Mouse (Mus musculus) thymus, postnatal 4 days (tissue): Measurements from ENCODE around the gene Zkscan6.
A peak's percentile ranks its signal among the peaks of the same experiment; 100 is the strongest.

ENCODE experiments used
- DNase-seq: peaks from one replicate; pipeline ENCODE4 v3.0.0; 2021

Zkscan6 gene

DNA sequence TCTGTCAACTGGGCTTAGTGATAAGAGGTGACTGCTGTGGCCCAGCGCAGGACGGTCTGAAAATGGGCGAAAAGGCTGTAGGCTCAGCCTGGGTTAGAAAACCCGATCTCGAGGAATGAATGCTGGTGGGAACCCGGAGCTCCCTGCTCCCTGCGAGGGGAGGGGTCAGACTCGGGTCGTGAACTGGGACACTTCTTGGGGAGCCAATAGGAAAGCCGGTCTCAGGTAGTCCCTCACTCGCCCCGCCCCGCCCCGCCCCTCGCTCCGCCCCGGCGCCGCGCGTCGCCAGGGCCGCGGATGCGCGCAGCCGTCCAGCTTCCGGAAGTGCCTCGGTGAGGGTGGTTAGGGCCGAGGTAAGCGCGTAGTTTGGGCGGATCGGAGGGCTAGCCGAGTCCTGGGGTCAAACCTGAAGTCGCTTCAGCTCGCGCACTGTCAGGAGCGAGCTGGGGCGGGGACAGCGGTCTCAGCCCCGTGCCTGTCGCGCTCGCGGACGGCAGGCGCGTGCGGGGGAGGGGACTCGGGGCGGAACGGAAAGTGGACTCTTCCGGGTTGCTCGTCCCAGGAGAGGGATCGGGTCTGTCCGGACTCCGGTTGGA lies at the start of gene Zkscan6:
Zkscan6 (plus strand) TSS at position 267 of the 596 bp plus-strand sequence.
- peak; percentile 87 for DNase-seq

DNA sequence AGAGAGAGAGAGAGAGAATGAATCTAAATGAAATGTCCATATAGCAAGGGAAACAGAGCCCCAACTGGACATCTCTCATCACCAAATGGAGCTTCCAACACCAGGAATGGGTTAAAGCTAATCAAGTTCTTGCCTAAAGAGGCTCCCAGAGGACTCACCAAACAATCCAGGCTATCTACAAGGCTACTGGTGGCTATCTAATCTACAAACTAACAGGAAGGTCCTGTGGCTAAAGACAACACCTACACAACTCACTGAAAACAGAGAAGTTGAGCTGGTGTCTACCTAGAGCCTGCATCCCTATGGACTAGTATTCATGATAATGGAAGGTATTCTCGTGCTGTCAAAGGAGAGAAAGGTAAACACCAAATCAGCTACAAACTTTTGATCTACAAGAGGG lies 47.6 kb upstream of the Zkscan6 start:
- no peak for DNase-seq

DNA sequence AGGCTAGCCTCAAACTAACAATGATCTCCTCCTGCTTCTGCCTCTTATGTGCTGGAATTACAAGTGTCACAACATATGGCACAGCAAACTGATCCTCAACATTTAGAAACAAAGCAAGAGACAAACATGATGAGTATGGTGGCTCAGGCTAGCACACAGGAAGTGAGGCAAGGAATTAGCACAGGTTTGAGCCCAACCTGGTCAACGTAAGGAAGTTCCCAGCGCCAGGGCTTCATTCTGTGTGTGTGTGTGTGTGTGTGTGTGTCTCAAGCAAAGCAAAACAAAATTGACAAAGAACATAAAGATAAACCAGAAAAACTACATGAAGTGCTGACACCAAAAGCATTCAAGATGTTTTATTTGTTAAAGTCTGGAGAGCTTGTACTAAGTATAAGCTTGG lies 46.1 kb upstream of the Zkscan6 start:
- DNase-seq, result no peak

GRCm38 (mm10) chr11:65768445-65768844 lies 38.5 kb upstream of the Zkscan6 start:
- DNase-seq, result no peak

- DNase-seq, result no peak
Measured at GRCm38 (mm10) chr11:65769990-65770389, 37.0 kb upstream of the Zkscan6 start.

- DNase-seq, result no peak
Measured at GRCm38 (mm10) chr11:65771546-65771945, 35.4 kb upstream of the Zkscan6 start.

- DNase-seq, result no peak
Measured at GRCm38 (mm10) chr11:65773535-65773934, 33.4 kb upstream of the Zkscan6 start.

GRCm38 (mm10) chr11:65773946-65774656 lies 32.9 kb upstream of the Zkscan6 start:
- DNase-seq, result no peak

DNA sequence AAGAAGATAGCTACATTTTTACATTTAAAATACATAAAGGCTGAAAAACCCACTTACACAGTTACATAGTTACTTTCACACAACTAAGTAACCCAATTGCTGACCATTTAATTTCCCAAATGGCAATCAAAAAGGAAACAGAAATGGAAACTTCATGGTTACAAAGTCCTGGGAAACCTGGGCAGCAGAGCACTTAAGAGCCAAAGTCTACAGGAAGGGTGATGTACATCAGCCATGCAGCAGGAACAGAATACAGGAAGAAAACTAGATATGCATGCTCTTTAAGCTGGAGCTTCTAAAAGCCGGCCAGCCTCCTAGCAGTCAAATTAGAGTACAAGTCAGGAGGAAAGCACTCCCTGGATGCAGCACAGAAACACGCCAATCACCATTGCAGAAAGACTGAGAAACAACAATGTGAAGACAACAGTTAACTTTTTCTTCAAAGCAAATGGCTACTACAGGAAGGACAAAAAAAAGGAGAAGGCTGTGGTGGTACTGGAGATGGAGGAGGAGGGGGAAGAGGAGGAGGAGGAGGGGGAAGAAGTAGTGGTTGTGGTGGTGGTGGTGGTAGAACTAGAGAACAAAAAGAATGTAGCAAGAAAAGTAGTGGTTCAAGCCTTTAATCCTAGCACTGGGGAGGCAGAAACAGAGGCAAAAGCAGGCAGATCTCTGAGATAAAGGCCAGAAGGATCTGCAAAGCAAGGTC lies 29.9 kb upstream of the Zkscan6 start:
- no peak for DNase-seq

- no peak for DNase-seq
Measured at GRCm38 (mm10) chr11:65777810-65778209, 29.2 kb upstream of the Zkscan6 start.

GRCm38 (mm10) chr11:65779066-65779465 lies 27.9 kb upstream of the Zkscan6 start:
- no peak for DNase-seq

DNA sequence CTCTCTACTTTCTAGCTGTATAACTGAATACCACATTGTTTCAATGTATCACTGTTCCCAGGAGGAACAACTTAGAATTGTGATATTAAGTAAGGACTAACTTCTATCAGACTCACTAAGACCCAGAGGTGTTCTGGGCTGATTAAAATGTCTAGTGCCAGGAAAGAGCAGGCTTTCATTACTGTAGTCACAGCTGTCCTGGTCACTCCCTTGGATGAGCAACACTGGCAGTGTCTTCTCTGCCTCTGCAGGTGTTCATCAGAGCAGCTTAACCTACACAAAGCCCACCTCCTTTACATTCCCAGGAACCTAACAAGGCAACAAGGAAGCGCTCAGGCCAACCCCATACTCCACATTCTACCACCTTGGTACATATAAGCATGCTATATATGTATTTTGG lies 27.4 kb upstream of the Zkscan6 start:
- no peak for DNase-seq

DNA sequence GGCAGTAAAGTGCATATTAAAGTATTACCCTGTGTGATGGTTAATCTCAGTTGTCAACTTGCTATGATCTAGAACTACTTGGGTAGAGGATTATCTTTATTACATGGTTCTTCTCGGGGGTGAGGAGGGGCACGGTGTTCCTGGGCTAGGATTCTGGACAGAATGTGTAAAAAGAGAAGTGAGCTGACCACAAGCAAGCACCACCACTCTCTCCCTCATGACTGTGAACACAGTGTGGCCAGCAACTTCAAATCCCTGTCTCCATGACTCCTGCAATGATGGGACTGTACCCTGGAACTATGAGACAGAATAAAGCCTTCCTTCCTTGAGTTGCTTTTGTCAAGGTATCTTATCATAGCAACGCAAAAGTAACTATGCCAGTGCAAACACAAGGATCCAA lies 25.4 kb upstream of the Zkscan6 start:
- DNase-seq, result no peak

DNA sequence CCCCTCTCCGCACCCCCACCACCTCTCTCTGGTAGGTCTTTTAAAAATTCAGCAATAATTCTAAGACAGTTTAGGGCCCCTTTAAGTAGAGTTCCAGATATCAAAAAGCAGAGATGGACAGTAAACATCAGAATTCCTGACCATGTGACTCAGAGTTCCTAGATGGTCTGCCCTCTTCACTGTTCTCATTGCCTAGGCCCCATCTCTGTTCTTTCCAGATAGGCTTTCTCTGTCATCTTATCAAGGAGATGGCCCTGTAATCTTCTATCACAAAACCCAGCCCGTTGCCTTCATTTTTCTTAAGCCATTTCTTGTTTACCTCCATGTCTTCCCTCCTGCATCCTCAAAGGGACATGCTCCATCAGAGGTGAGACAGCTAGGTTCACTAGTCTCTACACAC lies 20.8 kb upstream of the Zkscan6 start:
- DNase-seq, result no peak

DNA sequence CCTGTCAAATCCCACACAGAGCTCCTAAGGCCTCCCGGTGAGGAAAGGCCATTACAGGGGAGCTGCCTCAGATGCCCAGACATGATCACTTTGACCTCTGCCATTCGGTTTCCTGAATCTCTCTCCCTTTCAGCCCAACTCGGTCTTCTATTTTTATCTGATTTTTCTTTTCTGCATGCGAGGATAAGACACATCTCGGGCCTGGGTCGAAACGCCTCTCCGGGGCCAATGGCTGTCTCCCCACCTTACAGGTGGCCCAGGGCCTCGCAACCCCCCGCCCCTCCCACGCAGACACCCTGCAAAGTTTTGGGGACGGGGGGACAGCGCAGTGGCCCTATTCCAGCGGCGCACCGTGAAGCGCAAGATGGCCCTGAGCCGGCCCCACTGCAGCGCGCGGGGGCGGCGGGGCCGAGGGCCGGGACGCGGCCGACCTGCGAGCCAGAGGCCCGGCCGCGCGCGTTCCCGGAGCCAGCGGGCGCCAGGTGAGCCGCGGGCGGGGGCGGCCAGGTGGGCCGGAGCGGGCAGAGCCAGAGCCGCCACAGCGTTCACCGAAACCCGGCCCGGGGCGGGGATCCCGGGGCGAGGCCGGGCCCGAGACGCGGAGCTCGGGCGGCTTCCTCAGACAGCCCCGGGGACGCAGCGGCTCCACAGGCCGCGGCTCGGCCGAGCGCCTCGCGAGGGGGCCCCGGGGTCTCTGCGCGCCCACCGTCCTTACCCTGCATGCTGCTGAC lies 19.4 kb upstream of the Zkscan6 start:
- no peak for DNase-seq

DNA sequence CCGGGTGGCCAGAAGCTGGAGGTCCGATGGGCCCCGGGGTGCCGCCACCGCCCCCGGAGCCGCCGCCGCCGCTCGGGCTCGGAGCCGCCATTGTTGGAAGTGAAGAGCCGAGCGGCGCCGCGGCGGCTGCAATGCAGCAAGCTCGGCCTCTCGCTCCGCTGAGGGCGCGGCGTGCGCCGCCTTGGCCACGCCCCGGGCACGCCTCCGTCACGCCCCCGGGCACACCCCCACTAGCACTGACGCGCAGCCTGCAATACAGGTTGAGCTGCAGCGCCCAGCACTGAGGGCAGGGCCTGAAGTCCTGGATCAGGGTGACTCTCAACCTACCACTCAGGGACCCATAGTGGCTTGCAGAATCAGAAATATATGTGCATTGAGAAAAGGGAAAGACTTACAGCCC lies 18.8 kb upstream of the Zkscan6 start, which contains the start of gene Map2k4:
Map2k4 (minus strand) TSS at position 144 of the 400 bp plus-strand sequence.
- DNase-seq, result peak; percentile 97

DNA sequence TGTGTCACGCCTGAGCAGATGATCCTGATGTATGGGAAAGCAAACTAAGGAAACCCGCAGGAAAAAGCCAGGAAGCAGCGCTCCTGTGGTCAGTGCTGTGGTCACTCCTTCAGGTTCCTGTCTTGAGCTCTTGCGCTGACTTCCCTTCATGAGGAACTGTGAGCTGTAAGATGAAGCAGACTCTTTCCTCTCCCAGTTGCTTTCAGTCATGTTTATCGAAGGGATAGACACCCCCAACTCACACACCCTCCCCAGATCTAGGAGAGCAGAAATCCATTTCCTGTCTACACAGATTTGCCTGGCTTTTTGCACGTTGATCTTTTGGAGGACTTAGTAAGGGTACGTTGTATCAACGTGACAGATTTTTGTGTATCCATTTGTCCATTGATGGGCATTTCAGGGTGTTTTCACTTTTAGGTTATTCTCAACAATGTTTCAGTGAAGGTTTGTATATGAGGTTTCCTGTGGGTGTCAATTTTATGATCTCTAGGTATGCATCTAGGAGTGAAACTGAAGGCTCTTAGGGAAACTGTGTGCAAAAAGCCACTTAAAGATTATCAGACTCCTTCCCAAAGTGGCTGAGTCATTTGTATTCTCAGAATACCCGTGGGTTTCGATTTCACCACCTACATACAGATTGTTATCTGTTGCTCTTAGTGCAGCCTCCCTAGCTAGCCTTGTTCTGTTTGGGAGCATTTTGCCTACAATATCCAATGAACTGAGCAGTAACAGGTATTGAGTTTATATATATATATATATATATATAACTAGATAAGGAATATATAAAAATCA lies 12.4 kb upstream of the Zkscan6 start:
- no peak for DNase-seq

DNA sequence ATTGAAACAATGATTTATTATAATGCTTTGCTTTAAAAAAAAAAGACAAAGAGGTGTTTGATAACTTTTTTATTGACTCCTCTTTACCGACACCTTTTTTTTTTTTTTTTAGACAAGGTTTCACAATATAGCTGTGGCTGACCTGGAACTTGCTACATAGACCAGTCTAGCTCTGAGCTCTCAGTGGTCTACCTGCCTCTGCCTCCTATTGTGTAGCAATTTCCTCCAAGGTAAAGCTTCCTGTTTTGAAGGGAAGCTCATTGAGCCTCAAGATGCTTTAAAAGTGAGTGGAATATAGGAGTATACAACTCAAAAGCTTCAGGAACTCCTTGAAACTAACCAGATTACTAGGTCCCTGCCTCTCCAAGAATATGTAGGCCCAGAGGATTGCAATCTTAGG lies 11.1 kb upstream of the Zkscan6 start:
- DNase-seq, result no peak

GRCm38 (mm10) chr11:65801899-65802298 lies 5.1 kb upstream of the Zkscan6 start:
- DNase-seq, result no peak

DNA sequence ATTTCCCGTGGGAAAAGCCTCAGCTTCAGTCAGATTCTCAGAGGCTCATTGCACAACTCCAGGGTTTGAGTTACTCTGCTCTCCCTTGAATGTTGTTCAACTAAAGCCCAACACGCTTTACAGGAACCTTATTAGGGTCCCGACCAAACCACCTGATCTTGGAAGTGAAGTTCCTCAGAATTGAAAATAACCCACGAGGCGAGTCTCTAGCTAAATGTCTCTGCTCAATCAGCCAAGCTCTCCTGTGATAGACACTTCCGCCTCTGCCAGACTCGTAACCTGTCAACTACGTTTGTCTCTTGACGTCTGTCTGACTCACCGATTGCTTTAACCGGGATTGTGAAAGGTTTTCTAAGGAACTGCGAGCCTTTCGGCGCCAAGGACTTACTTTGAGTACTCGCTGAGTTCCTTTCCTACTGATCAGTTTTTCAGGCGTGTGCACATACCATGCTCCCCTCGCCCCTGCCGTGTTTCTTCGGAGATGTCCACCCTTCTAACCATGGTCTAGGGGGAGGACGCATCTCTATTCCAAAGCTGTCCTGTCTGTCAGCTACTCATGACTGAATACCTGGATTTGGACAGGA lies 562 bp upstream of the Zkscan6 start:
- peak; percentile 50 for DNase-seq

- no peak for DNase-seq
Measured at GRCm38 (mm10) chr11:65807601-65808000, 626 bp downstream of the Zkscan6 start.

DNA sequence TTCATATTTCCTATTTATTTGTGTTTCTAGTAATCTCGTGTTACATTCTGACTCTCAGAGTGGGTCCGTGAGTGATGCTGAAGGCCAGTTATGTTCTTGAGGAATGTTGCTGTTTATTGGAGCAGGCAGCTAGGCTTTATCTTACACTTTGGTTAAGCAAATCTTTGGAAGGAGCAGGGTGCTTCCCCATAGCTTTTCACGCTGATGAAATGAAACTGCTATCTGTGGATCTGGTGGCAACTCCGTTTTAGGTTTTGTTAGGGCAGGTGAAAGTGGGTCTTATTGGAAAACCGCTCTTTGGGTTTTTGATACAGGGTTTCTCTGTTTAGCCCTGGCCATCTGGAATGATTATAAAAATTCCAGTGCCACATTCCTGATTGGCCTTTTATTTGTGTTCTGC lies 5.1 kb downstream of the Zkscan6 start:
- no peak for DNase-seq
